Mouse (Mus musculus) layer of hippocampus, adult 9-10 months (tissue): ENCODE measurements around the gene Pecr.
"Not testable (repeated sequence)": the region's sequence is repeated elsewhere in the genome, so short reads cannot be mapped to it uniquely, and the experiment has no call there.

Experiments used
- DNase-seq: peaks from one replicate; pipeline ENCODE4 v3.0.0; 2022; ENCODE audit warnings: low spot score

Gene Pecr

GRCm38 (mm10) chr1:72236363-72237006 lies 47.6 kb downstream of the Pecr start:
- not testable (repeated sequence) for DNase-seq

DNA sequence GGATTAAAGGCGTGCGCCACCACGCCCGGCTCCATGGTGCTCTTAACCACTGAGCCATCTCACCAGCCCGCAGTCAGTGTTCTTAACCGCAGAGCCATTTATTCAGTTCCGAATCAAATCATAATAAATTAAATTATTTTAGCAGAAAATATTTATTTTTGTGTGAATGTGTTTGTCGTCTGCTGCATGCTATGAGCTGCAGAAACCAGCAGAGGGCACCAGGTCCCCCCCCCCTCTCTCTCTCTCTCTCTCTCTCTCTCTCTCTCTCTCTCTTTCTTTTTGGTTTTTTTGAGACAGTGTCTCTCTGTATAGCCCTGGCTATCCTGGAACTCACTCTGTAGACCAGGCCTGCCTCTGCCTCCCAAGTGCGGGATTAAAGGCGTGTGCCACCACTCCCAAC lies 51.5 kb downstream of the Pecr start:
- not testable (repeated sequence) for DNase-seq

GRCm38 (mm10) chr1:72228974-72229373 lies 55.1 kb downstream of the Pecr start:
- no peak for DNase-seq

GRCm38 (mm10) chr1:72227546-72227945 lies 56.6 kb downstream of the Pecr start:
- no peak for DNase-seq

DNA sequence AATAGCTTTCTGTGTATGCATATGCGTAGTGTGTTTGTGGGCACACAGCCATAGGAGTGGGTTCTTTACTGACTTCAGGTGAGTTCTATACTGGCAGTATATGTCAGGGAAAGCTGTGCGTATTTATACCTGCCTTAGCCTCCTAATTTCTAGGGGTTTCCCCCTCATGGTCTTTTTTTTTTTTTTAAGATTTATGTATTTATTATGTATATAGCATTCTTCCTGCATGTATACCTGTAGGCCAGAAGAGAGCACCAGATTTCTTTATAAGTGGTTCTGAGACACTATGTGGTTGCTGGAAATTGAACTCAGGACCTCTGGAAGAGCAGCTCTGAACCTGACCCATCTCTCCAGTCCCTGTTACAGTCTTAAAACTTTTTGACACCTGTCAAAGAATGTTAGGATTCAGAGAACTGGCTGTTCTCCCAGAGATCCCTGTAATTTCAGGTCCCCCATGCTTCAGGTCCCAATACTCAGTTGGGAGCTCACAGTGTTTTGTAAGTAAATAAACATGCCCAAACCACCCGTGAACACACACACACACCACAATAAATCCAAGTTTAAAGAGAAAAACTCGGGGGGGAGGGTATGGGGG lies 57.1 kb downstream of the Pecr start:
- no peak for DNase-seq

DNA sequence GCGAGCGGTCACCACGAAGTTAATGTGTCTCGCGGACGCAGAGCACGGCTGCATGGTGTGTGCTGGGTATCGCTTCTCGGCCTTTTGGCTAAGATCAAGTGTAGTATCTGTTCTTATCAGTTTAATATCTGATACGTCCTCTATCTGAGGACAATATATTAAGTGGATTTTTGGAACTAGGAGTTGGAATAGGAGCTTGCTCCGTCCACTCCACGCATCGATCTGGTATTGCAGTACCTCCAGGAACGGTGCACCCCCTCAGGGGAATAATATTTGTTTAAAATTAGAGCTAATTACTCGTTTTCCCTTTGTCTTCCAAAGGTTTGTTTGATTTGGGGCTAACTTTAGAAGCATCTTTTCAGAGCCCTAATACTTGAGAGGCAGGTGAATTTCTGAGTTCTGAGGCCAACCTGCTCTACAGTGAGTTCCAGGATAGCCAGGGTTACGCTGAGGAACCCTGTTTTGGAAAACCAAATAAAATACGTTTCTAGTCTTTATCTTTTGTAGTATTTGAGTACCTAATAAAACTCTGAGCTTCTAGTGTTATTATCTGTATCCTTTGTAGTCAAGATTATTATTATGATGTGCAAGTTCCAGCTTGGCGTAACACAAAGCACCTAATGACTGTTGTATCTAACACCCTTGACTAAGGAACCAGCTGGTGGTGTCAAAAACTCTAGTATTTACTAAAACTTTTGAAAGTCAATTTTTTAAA lies 57.8 kb downstream of the Pecr start:
- no peak for DNase-seq

- DNase-seq = not testable (repeated sequence)
Observed at GRCm38 (mm10) chr1:72225720-72226171, 58.4 kb downstream of the Pecr start.

DNA sequence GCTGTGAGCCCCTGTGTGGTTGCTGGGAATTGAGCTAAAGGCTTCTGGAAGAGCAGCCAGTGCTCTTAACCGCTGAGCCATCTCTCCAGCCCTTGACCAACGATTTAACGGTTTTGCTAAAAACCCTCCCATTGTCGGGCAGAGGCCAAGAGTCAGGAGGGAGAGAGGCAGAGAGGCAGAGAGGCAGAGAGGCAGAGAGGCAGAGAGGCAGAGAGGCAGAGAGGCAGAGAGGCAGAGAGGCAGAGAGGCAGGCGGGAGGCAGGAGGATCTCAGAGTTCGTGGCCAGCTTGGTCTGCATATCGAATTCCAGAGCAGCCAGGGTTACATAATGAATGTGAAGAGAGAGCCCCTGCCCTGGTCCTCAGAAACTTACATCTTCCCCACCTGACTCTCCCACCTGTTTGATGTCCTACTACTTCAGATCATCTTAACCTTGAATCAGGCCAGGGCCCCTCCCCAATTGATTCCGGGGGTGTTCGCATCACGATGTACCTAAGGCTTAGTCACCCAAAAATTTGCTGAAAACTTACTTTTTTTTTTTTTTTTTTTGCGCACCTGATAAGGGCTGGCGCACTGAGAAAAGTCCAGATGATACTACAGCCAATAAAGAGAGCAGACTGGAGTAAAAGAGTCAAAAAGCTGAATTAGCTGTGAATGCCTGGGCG lies 58.9 kb downstream of the Pecr start:
- no peak for DNase-seq

DNA sequence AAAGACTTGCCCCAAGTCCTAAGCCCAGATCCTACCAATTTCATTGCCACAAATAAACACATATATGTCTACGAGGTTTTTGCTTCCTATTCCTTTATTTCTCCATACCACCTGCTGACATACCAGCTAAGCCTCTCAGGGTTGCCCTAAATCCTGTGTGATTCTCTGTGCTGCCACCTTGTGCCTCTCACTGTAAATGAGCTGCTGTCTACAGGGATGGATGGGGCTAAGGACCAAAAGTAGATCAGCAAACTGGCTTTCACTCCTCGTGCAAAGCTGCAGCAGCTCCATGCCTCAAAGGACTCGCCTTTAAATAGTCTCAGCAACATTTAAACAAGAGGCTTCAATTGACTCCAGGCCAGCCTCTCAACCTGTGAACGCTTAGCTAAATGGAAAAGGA lies 64.1 kb downstream of the Pecr start:
- no peak for DNase-seq

- DNase-seq = no peak
Observed at GRCm38 (mm10) chr1:72219116-72219515, 65.0 kb downstream of the Pecr start.

DNA sequence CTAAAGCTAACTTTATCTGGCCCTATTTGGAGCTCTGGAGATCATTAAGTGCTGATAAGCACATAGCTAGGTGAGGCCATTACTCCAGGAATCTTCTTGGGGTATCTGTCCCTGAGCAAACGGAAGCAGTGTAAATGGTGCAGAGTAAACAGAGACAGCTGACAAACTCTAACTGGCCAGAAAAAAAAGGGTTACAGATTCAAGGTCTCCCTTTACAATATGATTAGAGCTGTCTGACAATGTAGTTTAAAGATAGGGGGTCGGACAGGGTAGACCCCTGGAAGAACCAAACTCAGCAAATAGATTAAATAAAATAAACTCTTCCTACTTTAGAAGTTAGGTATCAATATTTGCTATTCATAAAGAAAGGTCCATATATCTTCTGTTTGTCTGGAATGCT lies 65.5 kb downstream of the Pecr start:
- DNase-seq = no peak

DNA sequence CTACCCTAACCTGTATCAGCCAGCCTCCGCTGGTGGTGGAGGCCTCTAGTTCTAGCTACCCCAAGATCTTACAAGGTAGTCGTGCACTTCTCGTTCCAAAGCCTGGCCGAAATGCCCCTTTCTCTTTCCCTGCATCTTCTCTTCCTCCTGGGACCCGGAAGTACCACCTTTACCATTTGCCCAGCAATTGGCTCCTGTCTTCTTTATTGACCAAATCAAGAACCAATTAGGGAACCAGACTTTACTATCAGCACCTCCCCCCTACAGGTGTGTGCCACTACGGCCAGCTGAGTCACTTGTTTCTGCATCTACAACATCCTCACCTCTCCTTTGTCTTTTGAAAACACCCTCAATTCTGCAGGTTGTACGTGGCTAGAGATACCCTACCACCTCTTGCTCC lies 67.4 kb downstream of the Pecr start:
- DNase-seq = no peak

DNA sequence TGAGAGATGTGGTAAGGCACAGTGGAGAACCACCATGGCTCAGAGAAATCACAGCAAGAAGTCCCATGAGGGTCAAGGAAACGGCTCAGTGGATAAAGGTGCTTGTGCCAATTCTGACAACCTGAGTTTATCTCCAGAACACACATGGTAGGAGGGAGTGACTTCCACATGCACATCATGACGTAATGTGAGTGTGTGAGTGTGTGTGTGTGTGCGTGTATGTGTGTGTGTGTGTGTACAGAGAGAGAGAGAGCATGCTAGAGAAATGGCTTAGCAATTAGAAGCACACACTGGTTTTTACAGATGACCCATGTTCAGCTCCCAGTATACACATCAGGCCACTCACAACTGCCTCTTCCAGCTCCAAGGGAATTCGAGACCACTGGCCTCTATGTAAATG lies 68.9 kb downstream of the Pecr start:
- no peak for DNase-seq

DNA sequence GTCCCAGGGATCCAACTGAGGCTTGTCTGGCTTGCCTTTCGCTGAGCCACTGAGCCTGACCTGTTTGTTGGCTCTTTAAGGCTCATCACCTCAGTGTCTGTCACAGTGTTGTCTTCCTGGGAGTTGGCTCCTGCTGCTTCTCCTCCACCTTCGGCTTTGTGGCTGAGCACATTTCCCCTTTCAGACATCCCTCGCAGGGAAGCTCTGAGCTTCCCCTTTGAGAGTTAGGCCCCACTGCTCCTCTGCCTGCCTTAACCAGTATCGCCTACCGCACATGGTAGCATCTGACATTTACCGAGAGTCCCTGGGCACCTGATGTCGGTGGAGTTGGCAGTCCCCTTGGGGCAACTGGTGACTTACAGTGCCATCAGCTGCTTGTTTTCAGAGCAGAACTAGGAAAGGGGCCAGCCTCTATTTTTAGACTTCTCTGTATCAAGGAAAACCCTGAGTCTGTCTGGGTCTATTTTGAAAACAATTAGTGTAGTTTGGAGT lies 69.6 kb downstream of the Pecr start:
- DNase-seq = no peak

DNA sequence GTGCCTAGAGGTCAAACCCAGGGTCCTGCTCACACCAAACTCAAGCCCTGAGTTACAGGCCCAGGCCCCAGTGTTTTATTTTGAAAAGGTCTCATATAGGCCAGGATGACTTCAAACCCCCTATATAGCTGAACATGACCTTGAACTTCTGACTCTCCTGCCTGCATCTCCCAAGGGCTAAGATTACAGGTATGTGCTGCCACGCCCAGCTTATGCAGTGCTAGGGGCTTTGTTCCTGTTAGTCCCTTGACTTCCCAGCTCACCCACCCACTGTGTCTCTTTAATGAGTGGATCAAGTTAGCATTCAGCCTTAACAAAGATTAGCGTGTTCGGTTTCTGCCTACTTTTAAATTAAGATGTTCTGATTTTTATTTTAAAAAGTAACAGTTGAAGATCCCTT lies 70.2 kb downstream of the Pecr start:
- DNase-seq = no peak

DNA sequence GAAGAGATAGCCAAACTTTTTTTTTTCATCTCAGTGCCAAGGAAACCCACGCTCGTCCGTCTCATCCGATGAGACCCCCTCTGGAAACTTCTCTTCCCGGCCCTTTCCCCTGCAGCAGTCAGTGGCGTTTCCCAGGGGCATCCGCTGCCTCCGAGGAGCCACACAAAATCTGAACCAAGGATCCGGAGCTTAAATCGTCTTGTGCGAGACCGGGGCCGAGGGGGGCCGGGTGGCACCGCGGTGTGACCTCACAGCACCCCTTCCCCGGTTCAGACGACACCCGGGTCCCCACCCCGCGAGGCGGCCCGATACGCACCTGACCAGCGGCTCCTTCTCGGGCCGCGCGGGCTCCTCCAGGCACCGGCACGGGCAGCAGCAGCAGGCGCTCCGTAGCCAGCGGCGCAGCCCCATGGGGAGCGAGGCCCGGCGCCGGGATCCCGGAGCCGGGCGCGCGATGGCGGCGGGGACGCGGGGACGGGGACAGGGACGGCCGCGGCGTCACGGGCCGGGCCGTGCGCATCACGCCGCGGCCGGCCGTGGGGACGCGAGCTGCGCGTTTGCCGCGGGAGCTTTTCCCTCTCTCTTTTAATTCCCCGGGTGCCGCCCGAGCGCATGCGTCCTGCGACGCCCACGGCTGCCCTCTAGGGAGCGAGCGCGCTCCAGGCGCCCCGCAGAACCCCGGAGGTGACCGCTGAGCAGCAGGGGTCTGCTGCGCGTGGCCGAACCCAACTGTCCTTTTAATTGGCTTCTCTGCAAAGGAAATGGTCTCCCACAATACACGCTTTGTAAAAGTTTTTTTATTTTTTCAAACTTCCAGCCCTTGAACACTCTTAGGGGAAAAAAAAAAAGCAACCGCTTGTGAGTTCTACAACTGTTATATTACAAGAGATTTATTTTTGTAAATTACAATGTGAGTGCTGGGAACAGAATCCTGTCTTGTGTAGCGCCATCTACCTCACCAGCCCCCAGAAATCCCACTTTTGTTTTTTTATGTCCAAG lies 72.1 kb downstream of the Pecr start, which contains the start of gene Mreg:
Mreg (minus strand) TSS at position 607 of the 999 bp plus-strand sequence.
- no peak for DNase-seq

GRCm38 (mm10) chr1:72210803-72211679 lies 73.1 kb downstream of the Pecr start:
- DNase-seq = no peak
